Mouse (Mus musculus) macrophage (primary cell): ENCODE results near the gene Supt3. TPM values are rescaled to one million over a fixed set of nuclear protein-coding genes. Genes with fewer than 3 reads are reported as not detected.

Experiments
- H3K27ac ChIP-seq: fragments of 350-480 bp; formaldehyde crosslinking; 2 replicates; pipeline ENCODE4 v1.9.0; 2021
- H3K36me3 ChIP-seq: fragments of 350-480 bp; formaldehyde crosslinking; 2 replicates; pipeline ENCODE4 v1.9.0; 2021; ENCODE audit errors: inconsistent target
- H3K4me3 ChIP-seq: fragments of 350-480 bp; formaldehyde crosslinking; 2 replicates; pipeline ENCODE4 v1.9.0; 2021; ENCODE audit errors: inconsistent target
- H3K79me2 ChIP-seq: fragments of 350-480 bp; formaldehyde crosslinking; 2 replicates; pipeline ENCODE4 v1.9.0; 2021; ENCODE audit errors: inconsistent target
- WGBS: methylation state at CpG from one replicate; pipeline ENCODE4 v1.1.7; 2026; ENCODE audit warnings: inconsistent platforms; ENCODE audit not compliant: missing documents; 5-methylcytosine and 5-hydroxymethylcytosine counted together
- polyA plus RNA-seq: library from polyadenylated mRNA; stranded (reverse); fragments of 250-400 nt; gene quantifications from 3 replicates; pipeline ENCODE4 v1.2.4, GENCODE M21; 2018; ENCODE audit warnings: inconsistent platforms

The Supt3 gene
- polyA plus RNA-seq, 1 experiment from 2014 or later, result 23.1 TPM

- no peak overlapping the region for H3K27ac ChIP-seq
- 100% methylated on average over 1 of the region's 1 CpGs for whole genome bisulfite sequencing
- no peak overlapping the region for H3K4me3 ChIP-seq
- no peaks in the 10 kb centered on the region for H3K36me3 ChIP-seq
- H3K79me2 ChIP-seq, result no peaks in the 10 kb centered on the region
Measured at GRCm38 (mm10) chr17:44967186-44967585, 190.2 kb downstream of the Supt3 start.

- no peak overlapping the region for H3K27ac ChIP-seq
- no peak overlapping the region for H3K4me3 ChIP-seq
- no peaks in the 10 kb centered on the region for H3K36me3 ChIP-seq
- no peaks in the 10 kb centered on the region for H3K79me2 ChIP-seq
- WGBS, result 95% methylated on average over 3 of the region's 3 CpGs
Measured at GRCm38 (mm10) chr17:44970255-44970654, 193.3 kb downstream of the Supt3 start.

GRCm38 (mm10) chr17:44973489-44973888 lies 196.5 kb downstream of the Supt3 start:
- 94% methylated on average over 4 of the region's 4 CpGs for WGBS
- H3K36me3 ChIP-seq, result no peaks in the 10 kb centered on the region
- H3K4me3 ChIP-seq, result no peak overlapping the region
- no peaks in the 10 kb centered on the region for H3K79me2 ChIP-seq
- H3K27ac ChIP-seq, result no peak overlapping the region

- H3K79me2 ChIP-seq, result no peaks in the 10 kb centered on the region
- H3K27ac ChIP-seq, result no peak overlapping the region
- 100% methylated on average over 2 of the region's 2 CpGs for WGBS
- no peaks in the 10 kb centered on the region for H3K36me3 ChIP-seq
- no peak overlapping the region for H3K4me3 ChIP-seq
Measured at GRCm38 (mm10) chr17:44977690-44978089, 200.7 kb downstream of the Supt3 start.

GRCm38 (mm10) chr17:44987964-44988363 lies 211.0 kb downstream of the Supt3 start:
- no peaks in the 10 kb centered on the region for H3K79me2 ChIP-seq
- H3K27ac ChIP-seq, result no peak overlapping the region
- H3K36me3 ChIP-seq, result no peaks in the 10 kb centered on the region
- WGBS, result 62% methylated on average over 2 of the region's 2 CpGs
- no peak overlapping the region for H3K4me3 ChIP-seq

GRCm38 (mm10) chr17:45003311-45003710 lies 226.4 kb downstream of the Supt3 start:
- 98% methylated on average over 4 of the region's 4 CpGs for WGBS
- H3K36me3 ChIP-seq, result no peaks in the 10 kb centered on the region
- no peak overlapping the region for H3K27ac ChIP-seq
- no peaks in the 10 kb centered on the region for H3K79me2 ChIP-seq
- H3K4me3 ChIP-seq, result no peak overlapping the region

- no peak overlapping the region for H3K4me3 ChIP-seq
- H3K79me2 ChIP-seq, result no peaks in the 10 kb centered on the region
- WGBS, result 95% methylated on average over 13 of the region's 13 CpGs
- no peaks in the 10 kb centered on the region for H3K36me3 ChIP-seq
- H3K27ac ChIP-seq, result no peak overlapping the region
Measured at GRCm38 (mm10) chr17:45004477-45005170, 227.7 kb downstream of the Supt3 start.

- Histone ChIP-seq H3K27ac (no peak overlapping the region), H3K4me3 (no peak overlapping the region), H3K79me2 (no peaks in the 10 kb centered on the region), H3K36me3 (no peaks in the 10 kb centered on the region)
- WGBS, result 35% methylated on average over 1 of the region's 1 CpGs
Measured at GRCm38 (mm10) chr17:45007461-45007860, 230.5 kb downstream of the Supt3 start.

- 92% methylated on average over 3 of the region's 4 CpGs for WGBS
- H3K79me2 ChIP-seq, result no peaks in the 10 kb centered on the region
Measured at GRCm38 (mm10) chr17:45008663-45009062, 231.7 kb downstream of the Supt3 start.

GRCm38 (mm10) chr17:45010409-45010808 lies 233.5 kb downstream of the Supt3 start:
- Histone ChIP-seq H3K36me3 (no peaks in the 10 kb centered on the region), H3K27ac (no peak overlapping the region), H3K4me3 (no peak overlapping the region), H3K79me2 (no peaks in the 10 kb centered on the region)
- 92% methylated on average over 2 of the region's 2 CpGs for WGBS

More at GRCm38 (mm10) chr17:45008663-45009062, 231.7 kb downstream of the Supt3 start:
- H3K4me3 ChIP-seq, result no peak overlapping the region
- no peaks in the 10 kb centered on the region for H3K36me3 ChIP-seq
- H3K27ac ChIP-seq, result no peak overlapping the region

GRCm38 (mm10) chr17:45016746-45017145 lies 239.8 kb downstream of the Supt3 start:
- Histone ChIP-seq H3K27ac (no peak overlapping the region), H3K79me2 (no peaks in the 10 kb centered on the region), H3K4me3 (no peak overlapping the region), H3K36me3 (no peaks in the 10 kb centered on the region)
- 94% methylated on average over 4 of the region's 4 CpGs for WGBS

GRCm38 (mm10) chr17:45020155-45020930 lies 243.4 kb downstream of the Supt3 start:
- 94% methylated on average over 7 of the region's 8 CpGs for WGBS
- H3K36me3 ChIP-seq, result no peaks in the 10 kb centered on the region
- no peaks in the 10 kb centered on the region for H3K79me2 ChIP-seq
- H3K4me3 ChIP-seq, result no peak overlapping the region
- no peak overlapping the region for H3K27ac ChIP-seq

- WGBS, result 97% methylated on average over 3 of the region's 3 CpGs
- H3K36me3 ChIP-seq, result no peaks in the 10 kb centered on the region
- H3K4me3 ChIP-seq, result no peak overlapping the region
- H3K27ac ChIP-seq, result no peak overlapping the region
- H3K79me2 ChIP-seq, result no peaks in the 10 kb centered on the region
Measured at GRCm38 (mm10) chr17:45028441-45028840, 251.5 kb downstream of the Supt3 start.

- no peaks in the 10 kb centered on the region for H3K36me3 ChIP-seq
- H3K27ac ChIP-seq, result no peak overlapping the region
- no peaks in the 10 kb centered on the region for H3K79me2 ChIP-seq
- 93% methylated on average over 1 of the region's 1 CpGs for WGBS
- H3K4me3 ChIP-seq, result no peak overlapping the region
Measured at GRCm38 (mm10) chr17:45029106-45029505, 252.2 kb downstream of the Supt3 start.

- no peaks in the 10 kb centered on the region for H3K36me3 ChIP-seq
- H3K79me2 ChIP-seq, result no peaks in the 10 kb centered on the region
- 93% methylated on average over 6 of the region's 6 CpGs for WGBS
- H3K4me3 ChIP-seq, result no peak overlapping the region
- no peak overlapping the region for H3K27ac ChIP-seq
Measured at GRCm38 (mm10) chr17:45032209-45032608, 255.3 kb downstream of the Supt3 start.
